Mouse (Mus musculus) inflammation-experienced regulatory T-cells (primary cell): ENCODE data around the gene Prps1. TPM values are rescaled to one million over a fixed set of nuclear protein-coding genes. Genes with fewer than 3 reads are reported as not detected.

ENCODE experiments used
- polyA plus RNA-seq, 2 experiments: library from polyadenylated mRNA; unstranded; fragments of 100-300 nt; shearing (Covaris generic); gene quantifications; one replicate each; pipeline ENCODE4 v1.2.1; 2017

The Prps1 gene
- 10 to 100 TPM; 68.6 to 78.9 TPM for polyA plus RNA-seq

GRCm38 (mm10) chrX:140456279-140456731 lies at the start of gene Prps1:
Gene Prps1 (plus strand): TSS chrX:140456613.

Other genes with a start within 250 kb of the Prps1 start
- gene Frmpd3, start 114.3 kb upstream of the Prps1 start, polyA plus RNA-seq: under 1 TPM; 0.08 to 0.38 TPM
- 100 to 1,000 TPM; 317 to 395 TPM for gene Tsc22d3, start 144.0 kb downstream of the Prps1 start, polyA plus RNA-seq
- 1 to 10 TPM; 1.4 to 2.6 TPM for gene Mid2, start 208.0 kb downstream of the Prps1 start, polyA plus RNA-seq